Mouse (Mus musculus) embryonic facial prominence, embryonic 10.5 days (tissue): ENCODE data around the gene Cipc. TPM values are rescaled to one million over a fixed set of nuclear protein-coding genes. Genes with fewer than 3 reads are reported as not detected.
A peak's percentile ranks its signal among the peaks of the same experiment; 100 is the strongest.

ENCODE experiments used
- DNase-seq: peaks from one replicate; pipeline ENCODE4 v3.0.0-alpha.2; 2017; ENCODE audit warnings: low spot score
- H3K27ac ChIP-seq: fragments of 300-500 bp; sonication (generic); replicated peaks from 2 replicates; pipeline ENCODE4 v1.5.1; 2016; ENCODE audit warnings: mild to moderate bottlenecking
- H3K27me3 ChIP-seq: fragments of 300-500 bp; sonication (generic); replicated peaks from 2 replicates; pipeline ENCODE4 v1.6.1; 2016; ENCODE audit warnings: low read depth, mild to moderate bottlenecking; ENCODE audit not compliant: poor library complexity, severe bottlenecking
- H3K36me3 ChIP-seq: fragments of 300-500 bp; sonication (generic); replicated peaks from 2 replicates; pipeline ENCODE4 v1.6.1; 2016; ENCODE audit warnings: mild to moderate bottlenecking, moderate library complexity
- H3K4me1 ChIP-seq: fragments of 300-500 bp; sonication (generic); 2 replicates; pipeline ENCODE4 v1.6.1; 2016
- H3K4me3 ChIP-seq: fragments of 300-500 bp; sonication (generic); 2 replicates; pipeline ENCODE4 v1.5.1; 2016; ENCODE audit warnings: mild to moderate bottlenecking, moderate library complexity
- H3K9me3 ChIP-seq: fragments of 300-500 bp; sonication (generic); 2 replicates; pipeline ENCODE4 v1.6.1; 2016; ENCODE audit warnings: mild to moderate bottlenecking
- WGBS: fragments of 180-500 bp; shearing (Covaris S2); methylation state at CpG from one replicate; pipeline ENCODE4 v1.1.7; 2016; 5-methylcytosine and 5-hydroxymethylcytosine counted together
- polyA plus RNA-seq: library from polyadenylated mRNA; unstranded; fragments of >200 nt; fragmentation: Nextera tagmentation; extraction: Ambion mirVana; gene quantifications from 2 replicates; pipeline ENCODE4 v1.2.1, GENCODE M21; 2016

Gene Cipc
- polyA plus RNA-seq, 1 experiment from 2014 or later = 35.1 TPM

DNA sequence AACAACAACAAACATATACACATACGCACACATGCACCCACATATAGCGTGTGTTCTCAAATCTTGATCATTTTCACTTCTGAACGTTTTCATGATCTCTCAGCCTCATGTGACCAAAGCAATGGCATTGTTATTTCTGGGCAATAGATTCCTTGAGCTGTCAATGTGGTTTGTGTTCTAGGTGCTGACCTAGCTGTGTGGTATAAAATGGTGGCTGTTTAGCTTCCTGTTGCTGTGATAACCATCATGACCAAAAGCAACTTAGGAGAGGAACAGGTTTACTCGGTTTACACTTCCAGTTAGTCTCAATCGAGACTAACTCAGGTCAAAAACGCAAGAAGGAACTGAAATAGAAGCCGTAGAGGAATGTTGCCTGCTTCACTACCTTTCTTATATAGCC lies 24.2 kb downstream of the Cipc start:
- Histone ChIP-seq H3K9me3 (no peaks in the 10 kb centered on the region), H3K27me3 (peaks cover 17% of the 10 kb centered on the region), H3K4me3 (no peak overlapping the region), H3K27ac (no peak overlapping the region), H3K36me3 (peaks cover 3% of the 10 kb centered on the region), H3K4me1 (peaks cover 13% of the 10 kb centered on the region)
- DNase-seq = no peak
- WGBS = 94% methylated on average over 7 of the region's 7 CpGs

DNA sequence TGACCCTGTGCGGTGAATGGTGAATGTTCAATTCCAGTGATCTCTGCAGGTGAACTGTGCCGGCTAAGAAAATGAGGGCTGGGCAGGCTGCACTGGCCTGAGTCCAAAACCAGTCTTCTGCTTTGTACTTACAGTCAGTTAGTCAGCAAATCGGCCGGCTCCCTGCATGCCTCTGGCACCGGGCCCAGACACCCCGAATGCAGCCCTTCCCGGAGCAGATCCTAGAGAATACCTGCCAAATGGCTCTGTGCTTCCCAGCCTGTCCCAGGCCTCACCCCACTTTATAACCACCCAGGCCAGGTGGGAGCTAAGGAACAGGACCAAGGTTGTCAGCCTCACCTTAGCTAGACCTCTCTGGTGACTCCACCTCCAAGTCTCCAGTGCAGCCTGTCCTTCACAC lies 26.4 kb downstream of the Cipc start:
- DNase-seq = no peak
- no peaks in the 10 kb centered on the region for H3K36me3 ChIP-seq
- no peaks in the 10 kb centered on the region for H3K9me3 ChIP-seq
- peaks cover 33% of the 10 kb centered on the region for H3K27me3 ChIP-seq
- H3K4me1 ChIP-seq = peaks cover 13% of the 10 kb centered on the region
- no peak overlapping the region for H3K4me3 ChIP-seq
- WGBS = 82% methylated on average over 7 of the region's 7 CpGs
- no peak overlapping the region for H3K27ac ChIP-seq

GRCm38 (mm10) chr12:86973706-86974105 lies 26.9 kb downstream of the Cipc start:
- no peak for DNase-seq
- 38% methylated on average over 8 of the region's 8 CpGs for WGBS
- Histone ChIP-seq H3K4me1 (peaks cover 13% of the 10 kb centered on the region), H3K27ac (no peak overlapping the region), H3K36me3 (no peaks in the 10 kb centered on the region), H3K9me3 (no peaks in the 10 kb centered on the region), H3K27me3 (peaks cover 37% of the 10 kb centered on the region), H3K4me3 (no peak overlapping the region)

DNA sequence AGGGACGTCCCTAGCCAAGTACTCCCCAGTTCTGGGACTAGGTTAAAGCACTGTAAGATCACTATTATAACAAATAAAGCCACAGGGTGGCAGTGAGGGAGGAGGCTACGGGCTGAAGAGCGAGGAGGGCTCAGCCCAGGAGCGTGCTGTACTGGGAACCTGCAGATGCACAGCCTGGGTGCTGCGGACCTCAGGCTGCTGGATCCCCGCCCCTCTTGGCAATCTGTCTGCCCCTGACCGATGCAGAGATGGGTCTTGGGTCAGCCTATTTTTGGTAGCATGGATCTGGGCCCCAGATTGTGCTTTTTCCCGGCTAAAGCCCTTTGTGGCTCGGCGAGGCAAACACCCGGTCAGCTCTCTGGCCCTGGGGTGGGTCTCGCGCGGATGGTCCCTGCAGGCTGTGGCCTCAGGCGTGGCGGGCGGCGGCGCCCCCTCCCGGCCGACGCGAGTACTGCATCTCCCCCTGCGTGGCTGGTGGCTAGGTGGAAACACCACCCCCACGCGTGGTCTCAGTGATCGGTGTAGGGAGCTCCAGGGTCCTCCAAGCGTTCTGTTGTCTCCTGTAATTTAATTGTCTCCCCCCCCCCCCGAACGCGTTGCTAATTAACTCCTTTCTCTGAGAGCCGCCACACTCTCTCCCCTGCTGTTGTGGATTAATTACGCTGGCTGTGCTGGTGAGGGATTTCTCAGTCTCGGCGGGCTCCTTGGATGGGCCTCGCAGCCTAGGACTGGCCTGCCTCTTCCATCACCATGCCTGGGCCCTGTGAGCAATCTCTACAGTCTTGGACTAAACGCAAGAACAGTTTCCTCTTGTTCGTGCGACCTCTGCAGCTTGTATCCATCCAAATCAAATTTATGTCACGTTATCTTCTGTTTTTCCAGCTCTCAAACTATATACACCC lies 27.8 kb downstream of the Cipc start:
- 8% methylated on average over 40 of the region's 40 CpGs for WGBS
- Histone ChIP-seq H3K9me3 (no peaks in the 10 kb centered on the region), H3K27me3 (peaks cover 38% of the 10 kb centered on the region), H3K4me3 (peak overlapping the region; percentile 50), H3K4me1 (peaks cover 13% of the 10 kb centered on the region), H3K27ac (no peak overlapping the region; the same call in 1 of the 2 replicates), H3K36me3 (no peaks in the 10 kb centered on the region)
- peak; percentile 82 for DNase-seq

- no peaks in the 10 kb centered on the region for H3K9me3 ChIP-seq
- 46% methylated on average over 10 of the region's 10 CpGs for WGBS
- peaks cover 46% of the 10 kb centered on the region for H3K27me3 ChIP-seq
- H3K4me1 ChIP-seq = peaks cover 13% of the 10 kb centered on the region
- H3K36me3 ChIP-seq = no peaks in the 10 kb centered on the region
- no peak for DNase-seq
- no peak overlapping the region for H3K4me3 ChIP-seq
- H3K27ac ChIP-seq = no peak overlapping the region
These were observed 28.9 kb downstream of the Cipc start for GRCm38 (mm10) chr12:86975761-86976160.

DNA sequence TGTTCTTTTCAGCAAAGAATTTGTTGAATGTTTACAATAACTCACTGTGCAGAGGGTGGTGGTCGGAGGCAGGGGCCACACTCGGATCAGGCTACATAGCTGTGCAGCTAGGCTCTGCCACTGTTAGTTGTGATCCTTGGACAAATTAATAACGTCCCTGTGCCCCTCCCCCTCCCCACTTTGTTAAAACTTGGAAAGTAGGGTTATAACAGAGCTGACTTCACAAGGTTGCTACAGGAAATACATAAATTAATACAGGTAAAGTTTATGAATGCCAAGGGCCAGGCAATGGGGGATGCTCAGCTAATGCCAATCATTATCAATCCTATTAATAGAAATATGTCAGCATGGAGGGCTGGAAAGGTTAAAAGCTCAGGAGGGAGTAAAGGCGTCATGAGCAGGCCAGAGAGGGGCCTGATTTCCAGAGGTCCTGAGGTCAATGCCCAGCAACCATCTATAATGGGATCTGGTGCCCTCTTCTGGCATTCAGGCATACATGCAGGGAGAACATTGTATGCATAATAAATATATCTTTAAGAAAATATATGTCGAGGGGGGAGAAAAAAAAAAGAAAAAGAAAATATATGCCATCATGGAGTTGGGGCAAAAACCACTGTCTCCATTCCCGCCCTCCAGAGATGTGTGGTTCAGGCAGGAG lies 29.8 kb downstream of the Cipc start:
- Histone ChIP-seq H3K36me3 (no peaks in the 10 kb centered on the region), H3K4me1 (peaks cover 13% of the 10 kb centered on the region), H3K4me3 (no peak overlapping the region), H3K9me3 (no peaks in the 10 kb centered on the region), H3K27ac (no peak overlapping the region), H3K27me3 (peaks cover 55% of the 10 kb centered on the region)
- no peak for DNase-seq
- WGBS = 58% methylated on average over 6 of the region's 6 CpGs

DNA sequence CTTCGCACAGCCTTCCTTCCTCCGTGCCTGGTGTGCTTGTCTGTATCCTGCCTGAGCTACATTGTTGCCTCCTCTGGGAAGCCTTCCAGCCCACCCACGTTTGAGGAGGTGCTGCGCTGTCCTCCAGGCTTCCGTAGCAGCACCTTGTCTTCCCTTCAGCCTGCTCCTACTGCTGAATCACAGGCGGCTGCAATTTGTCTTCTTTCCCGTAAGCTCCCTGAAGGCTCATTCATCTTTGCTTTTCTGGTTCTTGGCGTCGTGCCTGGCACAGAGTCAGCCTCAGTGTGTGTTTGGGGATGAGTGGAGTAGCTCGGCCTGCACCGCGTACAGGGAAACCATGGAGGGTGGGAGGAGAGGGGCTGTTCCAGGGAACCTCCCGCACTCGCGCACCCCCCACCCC lies 31.0 kb downstream of the Cipc start:
- Histone ChIP-seq H3K4me1 (peaks cover 13% of the 10 kb centered on the region), H3K9me3 (no peaks in the 10 kb centered on the region), H3K4me3 (no peak overlapping the region), H3K27ac (no peak overlapping the region), H3K27me3 (peaks cover 67% of the 10 kb centered on the region), H3K36me3 (no peaks in the 10 kb centered on the region)
- WGBS = 30% methylated on average over 15 of the region's 15 CpGs
- no peak for DNase-seq

- no peaks in the 10 kb centered on the region for H3K9me3 ChIP-seq
- WGBS = 28% methylated on average over 9 of the region's 9 CpGs
- no peak overlapping the region for H3K4me3 ChIP-seq
- peaks cover 10% of the 10 kb centered on the region for H3K4me1 ChIP-seq
- no peaks in the 10 kb centered on the region for H3K36me3 ChIP-seq
- peaks cover 83% of the 10 kb centered on the region for H3K27me3 ChIP-seq
- DNase-seq = no peak
- no peak overlapping the region for H3K27ac ChIP-seq
These were observed 34.3 kb downstream of the Cipc start for GRCm38 (mm10) chr12:86981180-86981579.

DNA sequence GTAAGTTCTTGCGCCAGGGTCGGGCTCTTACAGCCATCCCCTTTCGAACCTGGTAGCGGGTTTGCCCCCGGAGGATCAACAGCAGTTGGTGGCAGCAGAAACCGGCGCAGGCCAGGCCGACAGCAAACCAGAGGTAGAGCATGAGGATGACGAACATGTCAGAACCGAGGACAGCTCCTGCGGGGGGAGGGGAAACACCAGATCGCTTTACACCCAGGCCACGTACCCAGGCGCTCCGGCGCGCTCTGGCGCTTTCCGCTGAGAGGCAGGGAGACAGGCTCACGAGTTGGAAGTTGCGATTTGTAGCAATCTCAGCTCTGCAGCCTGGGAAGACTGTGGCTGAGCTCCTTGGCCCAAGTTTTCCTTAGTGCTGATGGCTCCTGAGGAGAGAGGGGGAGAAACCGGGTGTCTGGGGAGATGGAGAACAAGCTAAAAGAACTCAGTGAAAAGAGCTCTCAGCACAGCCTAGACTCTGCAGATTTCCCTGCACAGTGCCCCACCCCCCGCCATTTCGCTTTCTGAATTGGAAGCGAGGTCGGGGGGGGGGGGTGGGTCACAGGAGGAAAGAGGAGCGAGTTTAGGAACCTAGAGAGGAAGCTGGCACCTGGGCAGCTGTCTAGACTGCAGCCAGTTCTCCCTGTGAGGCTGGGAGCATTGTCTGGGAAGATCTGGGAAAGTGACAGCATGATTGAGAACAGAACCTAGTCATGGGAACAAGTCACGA lies 36.8 kb downstream of the Cipc start:
- H3K4me1 ChIP-seq = peaks cover 10% of the 10 kb centered on the region
- peak overlapping the region; percentile 37 for H3K4me3 ChIP-seq
- H3K36me3 ChIP-seq = no peaks in the 10 kb centered on the region
- H3K27ac ChIP-seq = no peak overlapping the region
- WGBS = 3% methylated on average over 28 of the region's 28 CpGs
- peak; percentile 89 for DNase-seq
- peaks cover 88% of the 10 kb centered on the region for H3K27me3 ChIP-seq
- H3K9me3 ChIP-seq = no peaks in the 10 kb centered on the region

DNA sequence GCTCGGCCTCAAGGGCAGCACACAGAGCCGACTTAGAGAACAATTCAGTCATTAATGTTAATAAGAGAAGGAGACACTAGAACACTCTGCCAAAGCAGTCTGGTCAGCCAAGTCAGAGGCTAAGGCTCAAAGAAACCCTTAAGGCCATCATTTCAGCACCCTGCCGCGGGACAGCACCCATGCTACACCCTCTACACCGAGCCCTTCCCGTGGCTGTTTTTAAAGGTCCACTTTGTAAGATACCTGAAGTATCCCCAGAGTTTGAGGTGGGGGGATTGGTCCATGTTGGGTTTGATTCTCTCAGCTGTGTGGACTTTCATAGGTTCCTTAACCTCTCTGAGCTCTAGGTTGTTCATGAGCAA lies 37.3 kb downstream of the Cipc start:
- Histone ChIP-seq H3K36me3 (no peaks in the 10 kb centered on the region), H3K4me1 (peaks cover 10% of the 10 kb centered on the region), H3K4me3 (no peak overlapping the region), H3K27ac (no peak overlapping the region), H3K27me3 (peaks cover 94% of the 10 kb centered on the region), H3K9me3 (no peaks in the 10 kb centered on the region)
- 8% methylated on average over 6 of the region's 6 CpGs for WGBS
- DNase-seq = peak; percentile 76

DNA sequence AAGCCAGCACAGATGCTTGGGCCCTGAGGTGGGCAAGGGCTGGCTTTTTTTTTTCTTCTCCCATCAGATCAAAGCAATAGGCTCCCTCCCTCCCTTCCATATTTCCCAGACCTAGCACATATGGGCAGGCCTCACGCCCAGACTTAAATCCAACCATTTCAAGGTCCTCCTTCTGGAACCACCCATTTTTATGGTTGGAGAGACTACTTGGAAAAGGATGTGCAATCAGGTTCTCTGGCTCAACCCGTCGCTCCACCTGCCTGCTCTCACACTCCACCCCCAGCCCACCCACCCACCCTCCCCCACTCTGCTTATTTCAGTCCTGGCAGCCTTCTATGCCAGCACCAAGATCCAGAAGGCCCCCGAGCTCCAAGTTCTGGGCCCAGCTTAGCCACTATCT lies 39.7 kb downstream of the Cipc start:
- Histone ChIP-seq H3K27me3 (peaks cover 100% of the 10 kb centered on the region), H3K27ac (no peak overlapping the region), H3K4me3 (no peak overlapping the region), H3K9me3 (no peaks in the 10 kb centered on the region), H3K4me1 (peaks cover 25% of the 10 kb centered on the region), H3K36me3 (no peaks in the 10 kb centered on the region)
- no peak for DNase-seq
- WGBS = 68% methylated on average over 4 of the region's 4 CpGs

DNA sequence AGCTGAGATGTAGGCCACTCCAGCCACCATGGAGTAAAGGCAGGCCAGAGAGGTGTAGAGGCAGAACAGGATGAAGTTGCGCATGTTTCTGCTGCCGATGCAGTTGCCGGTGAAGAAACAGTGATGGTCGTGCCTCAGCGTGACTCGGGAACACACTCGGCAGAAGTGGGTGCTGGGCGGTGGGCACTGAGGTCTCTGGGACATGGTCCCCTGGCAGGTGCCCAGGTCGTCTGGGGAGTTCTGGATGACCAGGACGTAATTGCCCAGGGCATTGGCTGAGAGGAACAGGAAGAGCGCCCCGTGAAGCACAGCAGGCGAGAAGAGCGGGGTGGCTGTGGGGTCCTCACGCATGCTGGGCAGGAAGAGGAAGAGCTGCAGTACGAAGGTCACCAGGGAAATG lies 41.4 kb downstream of the Cipc start:
- 47% methylated on average over 16 of the region's 16 CpGs for WGBS
- no peak for DNase-seq
- peaks cover 97% of the 10 kb centered on the region for H3K27me3 ChIP-seq

More for the DNA sequence above, 41.4 kb downstream of the Cipc start:
- H3K4me3 ChIP-seq = no peak overlapping the region
- no peaks in the 10 kb centered on the region for H3K9me3 ChIP-seq
- no peak overlapping the region for H3K27ac ChIP-seq
- peaks cover 23% of the 10 kb centered on the region for H3K4me1 ChIP-seq
- no peaks in the 10 kb centered on the region for H3K36me3 ChIP-seq
